Mouse (Mus musculus) granulocyte monocyte progenitor cell, adult 5-6 weeks (primary cell): ENCODE results near the gene Ehmt1. TPM values are rescaled to one million over a fixed set of nuclear protein-coding genes. Genes with fewer than 3 reads are reported as not detected.

Experiments
- ATAC-seq: replicated peaks from 2 replicates; pipeline ENCODE4 v1.8.0; 2016; ENCODE audit warnings: mild to moderate bottlenecking, moderate TSS enrichment, inconsistent platforms; ENCODE audit not compliant: poor library complexity, severe bottlenecking
- total RNA-seq, 2 experiments: library from RNA; stranded (forward) in 1 of 2; stranded (reverse) in 1 of 2; fragments of 200-712, 200-1000 nt in 1 of 2; fragments of >200 nt in 1 of 2; fragmentation: Nextera tagmentation in 1 of 2; gene quantifications; 2 replicates each; pipeline ENCODE4 v1.2.3; 2014 to 2017

Gene Ehmt1
- total RNA-seq, 2 experiments from 2014 or later = 82.0 to 105 TPM

DNA sequence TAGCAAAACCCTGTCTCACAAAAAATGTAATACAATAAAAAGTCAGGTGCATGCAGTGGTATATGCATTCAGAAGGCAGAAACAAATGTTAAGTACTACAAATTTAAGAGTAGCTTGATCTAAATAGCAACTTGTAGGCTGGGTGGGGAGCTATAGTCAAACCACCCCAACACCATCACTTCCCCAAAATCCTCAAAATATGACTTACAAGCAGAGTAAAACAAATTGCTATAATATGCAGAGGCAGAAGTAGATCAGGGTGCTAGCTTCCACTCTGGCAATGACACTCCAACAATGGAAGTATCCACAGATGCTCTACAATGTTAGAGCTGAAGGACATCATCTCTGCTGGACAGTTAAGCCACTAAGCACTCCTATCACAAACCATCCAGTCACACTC, 6.8 kb downstream of the Ehmt1 start:
- no peak for ATAC-seq

DNA sequence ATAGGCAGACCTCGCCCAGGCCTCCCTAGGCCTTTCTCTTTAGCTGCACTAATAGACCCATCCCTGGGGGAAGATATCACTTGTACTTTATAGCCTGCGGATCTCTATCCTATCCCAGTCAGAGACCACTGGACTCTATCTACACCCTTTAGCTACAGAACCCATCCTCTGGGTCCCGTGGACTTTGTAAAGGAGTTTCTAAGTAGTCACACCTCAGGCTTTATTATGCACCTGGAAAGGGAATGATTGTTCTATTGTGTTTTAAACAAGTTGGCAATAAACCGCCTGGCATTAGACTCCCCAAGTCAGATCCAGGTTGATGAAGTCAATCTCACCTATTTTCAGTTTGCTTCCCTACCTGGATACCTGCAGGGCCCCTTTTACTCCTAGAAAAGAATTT, 7.2 kb downstream of the Ehmt1 start:
- no peak for ATAC-seq

DNA sequence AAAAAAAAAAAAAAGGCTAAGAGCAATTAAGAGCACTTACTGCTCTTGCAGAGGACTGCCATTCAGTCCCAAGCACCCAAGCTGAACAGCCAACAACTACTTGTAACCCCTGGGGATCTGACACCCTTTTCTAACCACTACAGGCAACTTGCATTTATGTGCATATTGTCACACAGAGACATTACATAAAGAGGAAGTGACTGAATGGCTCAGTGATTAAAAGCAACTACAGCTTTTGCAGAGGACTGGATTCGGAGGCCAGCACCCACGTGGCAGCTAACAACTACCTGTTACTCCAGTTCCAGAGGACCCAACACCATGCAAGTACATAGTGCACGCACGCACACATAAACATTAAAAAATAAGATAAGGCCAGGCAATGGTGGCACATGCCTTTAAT, 8.9 kb downstream of the Ehmt1 start:
- ATAC-seq = peak; percentile 97

DNA sequence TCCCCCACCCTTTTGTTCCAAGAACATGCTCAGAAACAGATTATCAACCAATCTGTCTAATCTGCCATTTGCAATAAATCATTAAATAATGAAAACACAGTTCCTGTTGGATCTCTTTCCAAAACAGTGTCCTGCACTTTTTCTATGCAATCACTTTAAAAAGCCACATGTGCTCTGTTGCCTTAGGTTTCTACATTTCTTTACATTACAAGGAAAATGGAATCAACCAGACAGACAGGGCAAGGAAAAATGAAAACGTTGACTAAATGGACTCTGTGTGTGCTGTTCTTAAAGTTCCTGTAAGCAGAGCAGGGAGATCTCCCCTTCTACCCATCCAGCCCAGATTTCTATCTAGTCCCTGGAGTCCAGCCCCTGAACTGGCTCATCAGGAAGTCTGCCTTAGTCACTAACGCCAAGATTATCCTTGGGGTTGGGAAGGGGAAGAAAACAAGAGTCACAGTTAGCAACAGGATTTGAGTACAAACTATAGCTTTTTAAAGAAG, 13.7 kb downstream of the Ehmt1 start:
- ATAC-seq = no peak

DNA sequence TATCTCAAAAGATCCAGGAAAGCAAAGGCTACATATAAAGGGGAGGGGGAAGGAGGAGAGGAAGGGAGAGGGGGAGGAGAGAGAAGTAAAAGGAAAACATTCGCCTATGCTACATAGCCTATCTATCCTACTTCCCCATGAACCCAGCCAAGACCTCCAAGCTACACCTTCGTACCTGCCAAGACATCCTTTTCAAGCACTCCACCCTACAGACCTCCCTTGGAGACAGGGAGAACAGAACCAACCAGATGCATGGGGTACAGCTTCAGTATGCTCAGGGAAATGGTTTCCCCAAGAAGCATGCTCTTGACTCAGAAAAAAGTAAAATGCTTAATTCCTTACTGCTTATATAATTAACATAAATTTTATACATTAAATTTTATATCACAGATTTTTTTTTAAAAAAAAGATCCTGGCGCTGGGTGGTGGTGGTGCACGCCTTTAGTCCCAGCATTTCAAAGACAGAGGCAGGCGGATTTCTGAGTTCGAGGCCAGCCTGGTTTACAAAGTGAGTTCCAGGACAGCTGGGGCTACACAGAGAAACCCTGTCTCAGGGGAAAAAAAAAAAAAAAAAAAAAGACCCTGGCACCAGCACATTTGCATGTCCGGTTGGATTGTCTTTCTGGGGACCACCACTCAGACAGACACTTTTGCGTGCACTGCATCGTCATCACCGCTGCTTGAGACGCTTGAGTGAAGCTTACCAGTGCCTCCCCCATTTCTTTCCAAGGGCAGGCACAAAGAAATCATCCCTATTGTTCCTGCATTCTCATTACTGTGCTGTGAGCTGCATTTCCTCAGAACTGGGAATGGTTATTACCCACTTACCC, 14.4 kb downstream of the Ehmt1 start:
- no peak for ATAC-seq

DNA sequence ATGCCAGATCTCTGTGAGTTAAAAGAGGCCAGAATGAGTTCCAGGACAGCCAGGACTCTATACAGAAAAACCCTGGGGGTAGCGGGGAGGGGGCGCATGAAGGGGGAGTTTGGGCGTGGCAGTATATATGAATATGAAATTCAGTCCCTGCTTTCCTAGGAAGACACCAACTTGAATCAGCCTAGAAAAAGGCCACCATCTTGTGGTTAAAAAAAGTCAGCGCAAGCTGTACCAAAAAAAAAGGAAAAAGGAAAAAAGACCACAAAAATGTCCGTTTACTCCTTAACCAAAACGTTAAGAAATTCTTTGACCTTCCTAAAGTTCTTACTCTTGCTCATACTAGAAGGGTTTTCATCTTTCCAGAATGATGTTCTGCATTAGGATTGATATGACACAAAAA, 16.4 kb downstream of the Ehmt1 start:
- ATAC-seq = no peak

DNA sequence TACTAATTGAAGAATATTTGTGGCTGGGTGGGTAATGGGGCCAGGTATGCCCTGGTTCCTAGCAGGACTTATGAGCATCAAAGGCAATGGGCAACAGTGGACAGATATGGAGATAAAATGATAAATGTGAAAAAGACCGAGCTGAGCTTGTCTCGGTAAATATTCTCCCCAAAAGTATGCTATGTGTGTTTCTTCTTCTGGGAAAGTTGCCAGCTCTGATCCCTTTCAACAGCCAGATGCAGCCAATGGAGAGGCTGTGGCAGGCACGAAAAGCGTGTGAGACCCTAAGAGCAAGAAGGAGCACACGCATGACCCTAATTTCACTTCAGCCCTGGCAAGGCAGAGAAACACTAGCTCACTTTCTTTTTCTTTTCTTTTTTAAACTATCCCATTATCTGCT, 18.4 kb downstream of the Ehmt1 start:
- ATAC-seq = no peak

DNA sequence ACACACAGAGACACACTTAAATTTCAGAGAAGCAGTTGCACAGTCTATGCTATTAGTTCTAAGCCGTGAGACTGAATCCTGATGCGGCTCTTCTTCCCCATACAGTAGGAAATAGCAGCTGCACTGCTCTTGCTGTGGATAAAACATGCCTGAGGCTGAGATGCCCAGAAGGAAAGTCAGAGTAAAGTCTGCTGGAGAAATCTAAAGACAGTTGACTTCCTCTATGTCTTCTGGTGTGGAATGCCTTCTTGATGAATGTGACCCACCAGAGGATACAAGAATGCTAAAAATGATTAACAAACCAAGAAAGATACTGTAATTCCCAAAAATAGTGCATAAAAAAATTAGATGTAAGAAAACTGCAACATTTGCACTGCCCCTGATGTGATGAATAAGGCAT, 20.1 kb downstream of the Ehmt1 start:
- no peak for ATAC-seq

DNA sequence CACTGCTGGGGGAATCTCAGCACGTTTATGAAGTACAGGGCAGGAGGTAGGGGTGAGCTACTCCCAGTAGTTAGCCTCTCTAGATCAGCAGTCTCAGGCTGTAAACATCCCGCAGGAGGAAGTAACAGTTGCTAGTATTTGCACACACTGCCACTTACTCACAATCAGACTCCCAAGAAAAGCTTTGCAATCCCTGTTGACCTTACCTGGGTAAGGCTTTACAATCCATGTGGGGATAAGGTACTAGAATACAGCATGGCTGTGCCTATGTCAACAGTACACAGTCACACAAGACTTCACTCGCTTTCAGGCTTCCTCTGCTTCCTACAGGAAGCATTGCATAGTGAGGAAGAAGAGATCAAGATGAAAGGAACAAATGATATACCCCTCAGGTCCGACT, 22.7 kb downstream of the Ehmt1 start:
- no peak for ATAC-seq

DNA sequence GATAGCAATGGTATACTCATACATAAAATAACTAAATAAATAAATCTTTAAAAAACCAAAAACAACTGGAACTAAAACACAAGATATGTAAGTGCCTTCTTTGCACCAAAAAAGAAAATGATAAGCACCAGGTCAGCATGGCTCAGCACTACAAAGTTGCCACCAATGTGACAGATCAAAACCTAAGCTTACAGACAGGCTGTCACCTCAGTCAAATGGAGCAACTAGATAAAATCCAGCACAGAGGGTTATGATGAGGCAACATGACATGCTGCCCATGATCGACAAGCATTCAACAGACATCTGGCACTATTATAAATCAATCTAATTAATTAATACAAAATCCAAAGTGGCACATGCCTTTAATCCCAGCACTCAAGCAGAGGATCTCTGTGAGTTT, 25.2 kb downstream of the Ehmt1 start:
- no peak for ATAC-seq

DNA sequence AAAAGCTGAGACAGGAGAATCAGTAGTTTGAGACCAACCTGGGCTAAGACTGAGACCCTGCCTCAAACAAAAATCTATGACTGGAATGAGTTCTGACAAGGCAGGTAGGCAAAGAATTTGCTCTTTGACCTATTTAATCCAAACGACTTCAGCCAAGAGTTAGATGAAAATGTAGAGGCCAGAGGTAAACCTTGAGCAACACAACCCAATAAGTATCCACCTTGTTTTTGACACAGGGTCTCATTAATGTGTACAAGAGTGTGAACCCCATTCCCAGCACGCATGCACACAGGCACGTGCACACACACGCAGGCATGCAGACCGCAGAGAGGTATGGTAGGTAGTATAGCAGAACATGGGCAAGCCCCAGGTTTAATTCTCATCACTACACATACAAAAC, 27.1 kb downstream of the Ehmt1 start:
- no peak for ATAC-seq

DNA sequence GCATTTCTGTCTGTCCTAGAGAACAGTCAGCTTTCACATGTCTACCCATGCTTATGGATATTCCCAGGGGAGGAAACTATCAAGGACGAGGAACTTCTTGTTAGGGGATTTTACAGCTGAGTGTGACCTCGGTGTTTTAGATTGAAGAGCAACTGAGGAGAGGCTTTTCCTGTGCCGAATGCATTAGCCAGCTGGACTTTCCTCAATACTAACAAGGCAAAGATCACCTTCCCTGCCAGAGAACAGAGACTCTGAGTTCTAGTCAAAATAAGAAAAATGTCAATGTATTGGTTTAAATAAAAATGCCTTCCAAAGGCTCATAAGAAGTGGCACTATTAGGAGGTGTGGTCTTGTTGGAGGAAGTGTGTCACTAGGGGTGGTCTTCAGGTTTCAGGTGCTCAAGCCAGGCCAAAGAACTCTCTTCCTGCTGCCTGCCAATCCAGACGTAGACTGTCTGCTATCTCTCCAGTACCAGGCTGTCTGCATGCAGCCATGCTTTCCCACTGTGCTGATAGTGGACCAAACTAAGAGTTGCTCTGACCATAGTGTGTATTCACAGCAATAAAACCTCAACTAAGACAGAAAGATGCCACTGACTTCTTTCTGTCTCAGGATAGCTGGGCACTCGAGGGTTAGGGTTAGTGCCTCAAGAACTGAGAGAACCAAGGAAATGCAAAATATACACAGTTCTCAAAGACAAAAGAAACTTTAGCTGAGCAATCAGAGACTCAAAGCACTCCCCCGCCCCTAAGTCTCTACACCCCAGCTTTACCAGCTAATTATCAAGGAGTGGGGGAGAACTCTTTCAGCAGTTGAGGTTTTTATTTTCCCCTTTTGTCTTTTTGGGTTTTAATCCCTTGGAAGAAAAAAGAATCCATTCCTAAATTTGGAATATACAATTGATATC, 28.6 kb downstream of the Ehmt1 start:
- ATAC-seq = no peak

DNA sequence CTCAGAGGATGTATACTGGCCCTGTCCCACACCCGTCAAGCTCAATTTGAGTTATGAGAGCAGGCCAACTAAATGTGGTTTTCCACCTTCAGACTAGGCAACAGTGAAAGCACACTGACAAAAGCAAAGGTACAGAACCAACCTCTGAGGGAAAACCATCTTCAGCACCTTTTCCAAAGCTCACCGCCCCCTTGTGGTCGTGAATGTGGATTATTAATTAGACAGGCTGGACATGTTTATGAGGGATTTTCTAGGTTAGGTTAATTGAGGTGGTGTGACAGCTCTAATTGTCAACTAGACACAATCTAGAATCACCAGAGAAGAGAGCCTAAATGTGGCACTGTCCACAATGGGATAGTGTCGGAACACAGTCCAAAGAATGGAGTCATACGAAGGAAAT, 30.5 kb downstream of the Ehmt1 start:
- ATAC-seq = no peak

DNA sequence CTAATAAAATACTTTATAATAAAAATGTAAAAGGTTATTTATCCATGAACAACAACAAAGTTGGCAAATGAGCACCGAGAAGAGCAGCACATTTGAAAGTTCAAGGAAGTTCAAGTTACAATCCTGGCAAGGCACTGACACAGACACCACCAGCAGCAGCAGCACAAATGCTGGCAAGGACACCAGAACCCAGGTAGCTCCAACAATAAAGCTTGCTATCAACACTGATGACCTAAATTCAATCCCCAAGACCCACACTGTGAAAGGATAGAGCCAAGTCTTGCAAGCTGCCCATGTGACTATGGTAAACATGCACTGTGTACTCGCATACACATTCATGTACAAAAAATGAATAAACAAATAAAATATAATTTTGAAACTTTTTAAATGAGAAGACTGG, 38.7 kb downstream of the Ehmt1 start:
- no peak for ATAC-seq

DNA sequence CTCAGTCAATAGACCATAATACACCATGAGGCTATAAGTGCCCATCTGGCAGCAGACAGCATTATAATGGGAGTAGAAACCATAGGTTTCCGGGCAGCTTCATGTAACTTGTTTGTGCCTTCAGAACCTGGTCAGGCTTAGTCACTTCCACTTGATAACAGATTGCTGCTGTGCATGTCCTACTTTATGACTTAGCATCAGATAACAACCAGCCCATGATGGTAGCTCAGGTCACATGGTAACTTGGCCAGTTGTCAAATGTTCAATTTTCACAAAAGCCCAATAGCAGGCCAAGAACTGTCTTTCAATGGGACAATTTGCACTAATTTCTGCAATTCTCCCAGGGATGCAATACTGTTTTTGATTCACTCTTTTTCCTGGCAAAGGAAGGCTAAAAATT, 48.5 kb downstream of the Ehmt1 start:
- no peak for ATAC-seq

DNA sequence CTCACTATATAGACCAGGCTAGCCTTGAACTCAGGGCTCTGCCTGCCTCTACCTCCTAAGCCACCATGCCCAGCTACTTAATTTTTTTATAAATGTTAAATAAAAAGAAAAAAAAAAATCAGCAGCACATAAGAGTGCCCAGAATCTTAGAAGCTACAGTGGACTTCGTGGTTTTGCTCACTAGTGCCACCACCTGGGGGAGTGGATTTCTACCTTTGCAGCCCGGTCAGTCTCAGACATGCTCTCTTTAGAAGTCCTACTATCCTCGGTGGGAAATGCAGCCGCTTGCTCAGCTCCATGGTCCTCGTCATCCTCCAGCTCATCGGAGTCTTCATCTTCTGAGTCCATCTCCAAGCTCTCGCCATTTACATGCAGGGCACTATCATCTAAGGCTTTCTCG, 56.4 kb downstream of the Ehmt1 start:
- ATAC-seq = no peak; the same call in 1 of the 2 replicates

DNA sequence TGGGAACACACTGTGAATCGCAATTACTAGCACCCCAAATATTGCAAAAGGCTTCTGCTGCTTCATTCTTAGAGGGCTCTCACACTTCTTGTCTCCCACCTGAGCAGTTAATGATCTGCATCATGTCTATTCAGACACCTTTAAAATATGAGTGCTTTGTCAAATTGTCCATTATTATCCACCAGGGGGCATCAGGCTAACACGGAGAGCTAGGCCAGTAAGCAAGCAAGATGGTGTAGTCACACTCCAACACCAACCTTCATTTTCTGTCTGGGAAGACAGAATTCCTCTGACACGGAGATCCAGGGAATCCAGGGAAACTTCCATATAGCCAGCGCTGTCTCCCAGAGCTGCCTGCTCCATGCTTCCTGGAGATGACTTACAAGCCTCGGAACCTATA, 67.0 kb downstream of the Ehmt1 start:
- ATAC-seq = peak; percentile 48; the same call in 1 of the 2 replicates

DNA sequence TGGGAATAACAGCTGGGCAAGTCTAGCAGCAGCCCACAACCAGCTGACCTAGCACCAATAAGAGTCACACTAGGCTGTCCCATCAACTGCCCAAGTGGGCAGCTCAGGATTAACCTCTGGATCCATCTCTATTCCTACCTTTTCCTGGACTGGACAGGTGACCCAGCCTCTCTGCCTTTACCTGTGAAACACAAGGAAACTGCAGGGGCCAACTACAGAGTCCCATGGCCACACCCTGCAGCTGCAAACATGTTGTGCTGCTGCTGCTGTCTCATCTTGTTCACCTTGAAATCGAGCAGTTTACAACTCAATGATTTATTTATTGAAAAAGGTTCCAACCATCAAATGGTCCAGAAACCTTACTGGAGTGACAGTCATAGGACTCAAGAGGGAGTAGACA, 72.9 kb downstream of the Ehmt1 start:
- no peak for ATAC-seq

DNA sequence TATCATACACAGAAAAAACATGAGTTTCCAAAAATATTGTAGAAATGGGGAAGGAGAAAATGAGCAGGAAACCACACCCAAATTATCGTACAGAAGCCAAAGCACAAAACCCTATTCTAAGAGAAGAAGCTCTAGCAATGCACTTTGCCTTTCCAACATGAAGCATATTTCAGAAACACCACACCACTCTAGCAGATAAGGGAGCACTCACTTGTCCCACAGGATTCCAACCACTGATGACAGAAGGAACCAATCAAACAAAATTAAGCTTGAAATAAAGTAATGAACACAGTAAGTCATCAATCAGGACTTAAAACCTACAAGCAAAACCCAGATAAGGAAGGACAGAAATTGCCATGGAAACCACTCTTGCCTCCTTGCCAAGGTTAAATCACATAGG, 74.2 kb downstream of the Ehmt1 start:
- no peak for ATAC-seq

DNA sequence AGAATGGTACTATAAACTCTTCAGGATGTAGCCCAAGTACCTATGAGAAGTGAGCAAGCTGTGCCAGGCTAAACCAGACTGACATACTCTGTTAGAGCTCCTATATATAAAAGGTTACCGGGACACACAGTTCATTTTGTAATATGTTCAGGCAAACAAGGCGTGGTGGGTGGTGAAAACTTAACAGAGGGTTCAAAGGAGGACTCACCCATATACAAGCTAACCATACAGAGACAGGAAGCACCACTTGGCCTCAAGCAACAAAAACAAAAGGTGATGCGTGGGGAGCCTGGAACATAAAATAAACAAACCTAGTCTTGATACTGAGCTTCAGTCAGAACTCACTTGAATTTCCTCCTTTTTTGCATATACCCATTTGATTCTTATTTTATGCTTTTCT, 88.8 kb downstream of the Ehmt1 start:
- no peak for ATAC-seq

DNA sequence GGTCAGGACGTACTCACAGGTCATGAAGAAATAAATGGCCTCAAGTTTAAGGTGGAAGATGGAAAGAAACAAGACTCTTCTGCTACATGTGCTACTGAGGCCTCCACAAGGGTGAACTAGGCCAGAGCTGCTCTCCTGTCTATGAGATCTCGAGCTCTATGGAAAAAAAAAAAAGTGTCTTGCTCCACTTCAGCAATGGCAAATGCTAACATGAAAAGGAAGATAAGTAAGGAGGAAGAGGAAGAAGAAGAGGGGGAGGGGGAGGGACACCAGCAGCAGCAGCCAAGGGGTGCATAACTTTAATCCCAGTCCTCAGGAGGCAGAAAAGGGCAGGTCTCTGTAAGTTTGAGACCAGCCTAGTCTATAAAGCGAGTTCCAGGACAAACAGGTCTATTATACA, 109.7 kb downstream of the Ehmt1 start:
- no peak for ATAC-seq
